Mouse (Mus musculus): ENCODE results near the gene Cep95.
"Not testable (repeated sequence)": the region's sequence is repeated elsewhere in the genome, so short reads cannot be mapped to it uniquely, and the experiment has no call there.

The Cep95 gene

GRCm38 (mm10) chr11:106773061-106773460, 16.0 kb upstream of the Cep95 start:
- no peak for DNase-seq (ENCODE audit: extremely low read depth, low read depth, low spot score)

- DNase-seq (ENCODE audit: extremely low read depth, low read depth, low spot score), result no peak
Observed at GRCm38 (mm10) chr11:106776960-106777359, 12.1 kb upstream of the Cep95 start.

GRCm38 (mm10) chr11:106777395-106777794, 11.7 kb upstream of the Cep95 start:
- no peak for DNase-seq (ENCODE audit: extremely low read depth, low read depth, low spot score)

- DNase-seq (ENCODE audit: extremely low read depth, low read depth, low spot score), result no peak
Observed at GRCm38 (mm10) chr11:106778132-106778531, 10.9 kb upstream of the Cep95 start.

GRCm38 (mm10) chr11:106778589-106779387, 10.3 kb upstream of the Cep95 start:
- DNase-seq (ENCODE audit: extremely low read depth, low read depth, low spot score), result no peak

GRCm38 (mm10) chr11:106779388-106780088, 9.5 kb upstream of the Cep95 start, which contains the start of gene Polg2:
Gene Polg2 (minus strand): TSS chr11:106779537.
- no peak for DNase-seq (ENCODE audit: extremely low read depth, low read depth, low spot score)

- DNase-seq (ENCODE audit: extremely low read depth, low read depth, low spot score), result no peak
Observed at GRCm38 (mm10) chr11:106780089-106780425, 9.0 kb upstream of the Cep95 start.

- no peak for DNase-seq (ENCODE audit: extremely low read depth, low read depth, low spot score)
Observed at GRCm38 (mm10) chr11:106780590-106781220, 8.3 kb upstream of the Cep95 start.

GRCm38 (mm10) chr11:106782271-106782670, 6.8 kb upstream of the Cep95 start:
- DNase-seq (ENCODE audit: extremely low read depth, low read depth, low spot score), result not testable (repeated sequence)

- DNase-seq (ENCODE audit: extremely low read depth, low read depth, low spot score), result no peak
Observed at GRCm38 (mm10) chr11:106782841-106783764, 5.9 kb upstream of the Cep95 start.

GRCm38 (mm10) chr11:106784476-106784875, 4.6 kb upstream of the Cep95 start:
- no peak for DNase-seq (ENCODE audit: extremely low read depth, low read depth, low spot score)

- DNase-seq (ENCODE audit: extremely low read depth, low read depth, low spot score), result no peak
Observed at GRCm38 (mm10) chr11:106785043-106785442, 4.0 kb upstream of the Cep95 start.

- no peak for DNase-seq (ENCODE audit: extremely low read depth, low read depth, low spot score)
Observed at GRCm38 (mm10) chr11:106787131-106788025, 1.7 kb upstream of the Cep95 start.

- no peak for DNase-seq (ENCODE audit: extremely low read depth, low read depth, low spot score)
Observed at GRCm38 (mm10) chr11:106788026-106788774, 852 bp upstream of the Cep95 start.

GRCm38 (mm10) chr11:106789649-106790048, 597 bp downstream of the Cep95 start:
- DNase-seq (ENCODE audit: extremely low read depth, low read depth, low spot score), result no peak

GRCm38 (mm10) chr11:106793846-106794245, 4.8 kb downstream of the Cep95 start:
- DNase-seq (ENCODE audit: extremely low read depth, low read depth, low spot score), result no peak

- no peak for DNase-seq (ENCODE audit: extremely low read depth, low read depth, low spot score)
Observed at GRCm38 (mm10) chr11:106795679-106796078, 6.6 kb downstream of the Cep95 start.

- DNase-seq (ENCODE audit: extremely low read depth, low read depth, low spot score), result no peak
Observed at GRCm38 (mm10) chr11:106802069-106802627, 13.1 kb downstream of the Cep95 start.

- not testable (repeated sequence) for DNase-seq (ENCODE audit: extremely low read depth, low read depth, low spot score)
Observed at GRCm38 (mm10) chr11:106807442-106807841, 18.4 kb downstream of the Cep95 start.
